Comparison of ENCODE assay signal across 8 mouse cellular contexts in the genomic region with DNA sequence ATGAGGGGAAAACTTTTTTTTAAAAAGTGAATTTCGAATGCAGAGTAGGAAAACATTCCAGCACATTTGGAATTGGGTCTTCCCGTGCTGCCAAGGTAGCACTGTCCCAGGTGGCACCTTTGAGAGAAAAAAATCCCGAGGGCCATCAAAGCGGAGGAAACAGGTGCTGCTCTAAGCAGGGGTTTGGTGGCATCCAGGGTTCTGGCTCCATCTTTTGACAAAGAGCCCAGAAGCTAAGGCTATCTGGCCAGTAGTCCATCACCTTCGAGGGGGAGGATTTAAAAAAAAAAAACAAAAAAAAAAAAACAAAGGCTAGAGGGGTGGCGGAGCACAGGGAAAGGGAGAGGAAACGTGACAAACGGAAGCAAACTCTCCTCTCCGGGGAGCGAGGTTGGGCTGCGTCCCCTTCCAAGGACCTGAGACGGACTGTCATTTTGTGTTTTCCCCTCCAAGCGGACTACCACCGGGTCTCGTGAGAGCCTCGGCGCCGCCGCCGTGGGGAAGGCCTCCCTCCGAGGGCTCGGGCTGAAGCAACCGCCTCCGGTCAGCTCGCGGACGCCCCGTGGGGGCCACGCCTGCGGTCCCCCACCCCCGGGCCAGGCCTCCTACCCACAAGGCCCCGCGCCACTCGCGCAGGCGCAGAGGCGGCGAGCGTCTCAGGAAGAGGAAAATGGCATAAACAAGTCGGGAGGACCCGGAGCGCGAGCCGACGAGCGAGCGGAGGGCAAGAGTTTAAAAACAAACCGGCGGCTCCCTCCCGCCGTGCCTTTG. TPM values are rescaled to one million over a fixed set of nuclear protein-coding genes. Genes with fewer than 3 reads are reported as not detected.
A peak's percentile ranks its signal among the peaks of the same experiment; 100 is the strongest.
DNase-seq lines count a peak whose midpoint lies in the region; ATAC-seq lines count a peak whose summit lies in the region.

A gene (plus strand): TSS at position 627 of the 771 bp plus-strand sequence.

- ATAC-seq in inflammation-experienced regulatory T-cells, adult 6 months, result peak; percentile 68
- ATAC-seq in megakaryocyte-erythroid progenitor cell, adult 5-6 weeks (replicated peaks; ENCODE audit: low FRiP score, low TSS enrichment, poor library complexity, severe bottlenecking), result peak; percentile 53

- intact Hi-C loops in gastrocnemius, postnatal 14 days (cut with DNase I; ENCODE audit: low total_unique reads), result loop anchor here (10.0 kb wide), 1 partner anchor 115 kb away; no protein-coding TSS in a partner anchor
- intact Hi-C loops in left cerebral cortex, postnatal 10 days (cut with DNase I), result loop anchor here (10.0 kb wide), 1 partner anchor 105 kb away; no protein-coding TSS in a partner anchor

- DNase-seq in adipocyte (ENCODE audit: low spot score), result peak; percentile 97
- peak; percentile 91 for DNase-seq in embryo, embryonic 10 days (ENCODE audit: low spot score)
- peak; percentile 95 for DNase-seq in gastrocnemius, postnatal 14 days
- peak; percentile 86 to 97 for DNase-seq in left cerebral cortex, postnatal 10 days (ENCODE audit: extremely low spot score in 1 of 2, low spot score in 2 of 2)
- DNase-seq in right cerebral cortex, postnatal 25 days, result peak; percentile 96
- DNase-seq in urinary bladder, postnatal 4 days (ENCODE audit: low spot score in 2 of 2), result peak; percentile 94 to 95

RNA-seq across cellular contexts. Expression of the gene that starts here (rescaled TPM):
- 10 to 100 TPM; 22.2 to 31.3 TPM for total RNA-seq in gastrocnemius, postnatal 14 days (2021)
- 100 to 1,000 TPM; 147 to 215 (median 207) TPM for polyA plus RNA-seq in inflammation-experienced regulatory T-cells, adult 6 months (2017; shearing (Covaris generic))
- total RNA-seq in left cerebral cortex, postnatal 10 days (2021), result 10 to 100 TPM; 85.0 to 96.8 TPM
- total RNA-seq in megakaryocyte-erythroid progenitor cell, adult 5-6 weeks (2014; fragmentation: Nextera tagmentation), result 279 and 362 TPM in 2 replicates
- total RNA-seq in megakaryocyte-erythroid progenitor cell, adult 5-6 weeks (2017), result 189 and 195 TPM in 2 replicates

Comparison
In these comparisons a context has a peak if more than half of its experiments do, and no peak if none do; other contexts are left out.
1. Peak in every context shown above with its lines: DNase-seq and ATAC-seq.